Mouse (Mus musculus) limb, embryonic 15.5 days (tissue): Measurements from ENCODE around the gene Phldb2. TPM values are rescaled to one million over a fixed set of nuclear protein-coding genes. Genes with fewer than 3 reads are reported as not detected.

Experiments
- ATAC-seq: fragments of 200-750 bp; cut with Nextera tagmentation; 2 replicates; pipeline ENCODE4 v1.8.0; 2017; ENCODE audit warnings: low read depth, moderate TSS enrichment; ENCODE audit not compliant: insufficient number of reproducible peaks, low FRiP score, low TSS enrichment
- H3K27ac ChIP-seq: fragments of 300-500 bp; sonication (generic); 2 replicates; pipeline ENCODE4 v1.5.1; 2015; ENCODE audit warnings: moderate library complexity, mild to moderate bottlenecking, inconsistent platforms
- H3K27me3 ChIP-seq: fragments of 300-500 bp; sonication (generic); 2 replicates; pipeline ENCODE4 v1.6.1; 2015; ENCODE audit warnings: inconsistent platforms
- H3K36me3 ChIP-seq: fragments of 300-500 bp; sonication (generic); 2 replicates; pipeline ENCODE4 v1.6.1; 2015; ENCODE audit warnings: inconsistent platforms
- H3K4me1 ChIP-seq: fragments of 300-500 bp; sonication (generic); 2 replicates; pipeline ENCODE4 v1.6.1; 2015; ENCODE audit warnings: inconsistent platforms
- H3K4me2 ChIP-seq: fragments of 300-500 bp; sonication (generic); 2 replicates; pipeline ENCODE4 v1.6.1; 2015; ENCODE audit warnings: mild to moderate bottlenecking, inconsistent platforms
- H3K4me3 ChIP-seq: fragments of 300-500 bp; sonication (generic); 2 replicates; pipeline ENCODE4 v1.5.1; 2015; ENCODE audit warnings: mild to moderate bottlenecking, inconsistent platforms
- H3K9ac ChIP-seq: fragments of 300-500 bp; sonication (generic); 2 replicates; pipeline ENCODE4 v1.6.1; 2015; ENCODE audit warnings: inconsistent platforms
- H3K9me3 ChIP-seq: fragments of 300-500 bp; sonication (generic); 2 replicates; pipeline ENCODE4 v1.6.1; 2016; ENCODE audit warnings: inconsistent platforms
- WGBS: fragments of 180-500 bp; shearing (Covaris S2); methylation state at CpG from one replicate; pipeline ENCODE4 v1.1.7; 2015; 5-methylcytosine and 5-hydroxymethylcytosine counted together
- polyA plus RNA-seq: library from polyadenylated mRNA; unstranded; fragments of >200 nt; fragmentation: Nextera tagmentation; extraction: Ambion mirVana; gene quantifications from 2 replicates; pipeline ENCODE4 v1.2.1, GENCODE M21; 2015

Phldb2 gene
- polyA plus RNA-seq, 1 experiment from 2014 or later: 62.6 TPM

DNA sequence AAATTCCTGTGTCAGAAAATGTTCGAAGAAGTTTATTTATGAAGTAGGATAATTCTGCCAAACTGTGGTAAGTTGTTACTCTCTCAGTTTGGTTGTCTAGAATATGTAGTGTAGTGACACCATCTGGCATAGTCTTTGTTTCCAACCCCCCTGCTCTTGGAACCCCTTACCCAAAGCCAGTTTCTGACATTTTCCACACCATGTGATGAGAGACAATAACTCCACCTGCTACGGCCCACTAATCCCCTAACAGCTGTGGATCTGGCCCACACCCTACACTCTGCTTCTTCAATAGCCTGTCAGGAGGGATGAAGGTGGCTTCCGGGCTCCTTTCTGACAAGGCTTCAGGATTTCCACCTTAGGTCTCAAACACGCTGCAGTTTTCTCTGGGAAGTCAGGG, 154.2 kb downstream of the Phldb2 start:
- H3K36me3 ChIP-seq: peaks cover 38% of the 10 kb centered on the region
- WGBS: 79% methylated on average over 4 of the region's 4 CpGs
- H3K4me3 ChIP-seq: no peak overlapping the region
- H3K9ac ChIP-seq: no peak overlapping the region
- no peaks in the 10 kb centered on the region for H3K27me3 ChIP-seq
- H3K27ac ChIP-seq: peak overlapping the region; percentile 44; the same call in 1 of the 2 replicates
- no peak for ATAC-seq
- no peaks in the 10 kb centered on the region for H3K9me3 ChIP-seq
- peaks cover 2% of the 10 kb centered on the region; the same call in 1 of the 2 replicates for H3K4me1 ChIP-seq
- no peak overlapping the region for H3K4me2 ChIP-seq

DNA sequence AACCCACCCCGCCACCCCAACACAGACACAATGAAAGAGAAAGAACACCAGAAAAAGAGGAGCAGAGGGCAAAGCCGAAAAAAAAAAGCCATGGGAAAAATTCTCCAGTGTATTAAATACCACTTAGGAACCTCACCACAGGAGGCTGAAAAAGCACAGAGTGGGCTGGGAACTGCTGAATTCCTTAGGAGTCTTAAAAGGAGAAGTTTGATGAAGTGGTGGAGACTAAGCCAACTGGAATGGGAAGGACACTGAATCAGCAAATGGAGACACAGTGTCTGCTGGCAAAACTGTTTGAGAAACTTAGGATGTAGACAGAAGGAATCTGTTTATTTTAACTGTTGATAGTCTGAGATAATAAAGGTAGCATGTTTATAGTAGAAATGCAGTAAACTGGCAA, 154.8 kb downstream of the Phldb2 start:
- H3K27ac ChIP-seq: no peak overlapping the region
- no peak for ATAC-seq
- no peak overlapping the region for H3K4me3 ChIP-seq
- H3K4me2 ChIP-seq: no peak overlapping the region
- H3K4me1 ChIP-seq: peaks cover 2% of the 10 kb centered on the region; the same call in 1 of the 2 replicates
- WGBS: 90% methylated on average over 2 of the region's 2 CpGs
- no peaks in the 10 kb centered on the region for H3K27me3 ChIP-seq
- H3K9ac ChIP-seq: no peak overlapping the region
- H3K36me3 ChIP-seq: peaks cover 44% of the 10 kb centered on the region
- H3K9me3 ChIP-seq: no peaks in the 10 kb centered on the region

DNA sequence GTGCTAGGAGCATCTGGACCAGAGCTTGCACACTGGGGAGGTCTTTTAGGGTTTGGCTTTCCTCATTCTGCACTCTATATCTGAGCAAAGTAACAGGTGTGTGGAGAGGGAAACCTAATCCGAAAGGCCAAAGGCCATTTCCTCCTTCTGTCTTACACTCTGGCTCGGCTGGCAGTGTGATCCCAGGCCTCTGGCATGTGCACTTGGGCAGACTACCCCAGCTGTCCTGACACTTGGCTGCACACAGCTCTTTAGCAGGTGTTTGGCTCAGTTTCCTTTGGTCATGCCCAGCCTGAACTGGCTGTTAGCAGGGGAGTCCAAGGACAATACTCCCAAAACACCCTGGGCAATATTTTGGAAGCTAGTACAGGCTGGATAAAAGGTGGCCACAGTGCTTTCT, 156.6 kb downstream of the Phldb2 start:
- 58% methylated on average over 2 of the region's 2 CpGs for WGBS
- Histone ChIP-seq H3K4me1 (peaks cover under 1% of the 10 kb centered on the region; the same call in 1 of the 2 replicates), H3K4me3 (no peak overlapping the region), H3K9ac (no peak overlapping the region), H3K27ac (no peak overlapping the region), H3K27me3 (no peaks in the 10 kb centered on the region), H3K9me3 (no peaks in the 10 kb centered on the region), H3K4me2 (no peak overlapping the region), H3K36me3 (peaks cover 45% of the 10 kb centered on the region)
- peak; percentile 63; the same call in 1 of the 2 replicates for ATAC-seq

DNA sequence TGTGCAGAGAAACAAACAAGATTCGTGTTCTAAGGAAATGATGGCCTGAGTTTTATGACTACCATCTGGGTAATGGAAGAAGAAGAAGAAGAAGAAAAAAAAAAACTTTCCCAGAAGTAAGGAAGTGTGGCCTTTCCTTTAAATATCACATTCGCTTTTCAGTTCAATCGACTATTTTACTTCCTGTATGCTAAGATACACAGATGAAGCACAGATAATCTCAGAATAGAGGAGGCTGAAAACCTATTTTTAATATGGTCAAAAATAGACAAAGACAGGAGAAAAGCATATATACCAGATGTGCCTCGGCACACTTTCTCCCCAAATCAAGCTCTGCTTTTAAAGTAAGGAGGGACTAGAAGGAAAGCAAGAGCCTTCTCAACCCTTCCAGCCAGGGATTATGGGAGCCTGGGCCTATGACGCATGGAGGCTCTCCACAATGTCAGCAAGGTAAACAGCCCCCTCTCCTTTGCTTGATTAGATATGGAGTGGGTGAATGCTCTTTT, 158.2 kb downstream of the Phldb2 start:
- Histone ChIP-seq H3K36me3 (peaks cover 35% of the 10 kb centered on the region), H3K27ac (no peak overlapping the region), H3K9ac (no peak overlapping the region), H3K27me3 (no peaks in the 10 kb centered on the region), H3K4me3 (no peak overlapping the region), H3K9me3 (no peaks in the 10 kb centered on the region), H3K4me2 (no peak overlapping the region), H3K4me1 (no peaks in the 10 kb centered on the region)
- 69% methylated on average over 5 of the region's 5 CpGs for WGBS
- no peak for ATAC-seq

- Histone ChIP-seq H3K27ac (no peak overlapping the region), H3K4me2 (no peak overlapping the region), H3K9ac (no peak overlapping the region), H3K36me3 (peaks cover 34% of the 10 kb centered on the region), H3K9me3 (no peaks in the 10 kb centered on the region), H3K4me1 (no peaks in the 10 kb centered on the region), H3K27me3 (no peaks in the 10 kb centered on the region), H3K4me3 (no peak overlapping the region)
- 90% methylated on average over 2 of the region's 2 CpGs for WGBS
- no peak for ATAC-seq
These were observed 160.6 kb downstream of the Phldb2 start for GRCm38 (mm10) chr16:45792781-45793180.

- H3K36me3 ChIP-seq: peaks cover 43% of the 10 kb centered on the region
- H3K4me1 ChIP-seq: no peaks in the 10 kb centered on the region
- WGBS: 58% methylated on average over 5 of the region's 5 CpGs
- H3K4me3 ChIP-seq: no peak overlapping the region
- no peak for ATAC-seq
- H3K27ac ChIP-seq: no peak overlapping the region
- H3K9me3 ChIP-seq: no peaks in the 10 kb centered on the region
- no peak overlapping the region for H3K4me2 ChIP-seq
- H3K9ac ChIP-seq: no peak overlapping the region
- H3K27me3 ChIP-seq: no peaks in the 10 kb centered on the region
These were observed 162.1 kb downstream of the Phldb2 start for GRCm38 (mm10) chr16:45791286-45791685.

- H3K4me2 ChIP-seq: no peak overlapping the region
- no peaks in the 10 kb centered on the region for H3K27me3 ChIP-seq
- H3K4me3 ChIP-seq: no peak overlapping the region
- H3K9ac ChIP-seq: no peak overlapping the region
- no peak for ATAC-seq
- H3K36me3 ChIP-seq: peaks cover 40% of the 10 kb centered on the region
- no peaks in the 10 kb centered on the region for H3K9me3 ChIP-seq
- no peaks in the 10 kb centered on the region for H3K4me1 ChIP-seq
- 93% methylated on average over 2 of the region's 2 CpGs for WGBS
- H3K27ac ChIP-seq: no peak overlapping the region
These were observed 164.1 kb downstream of the Phldb2 start for GRCm38 (mm10) chr16:45789311-45789710.

DNA sequence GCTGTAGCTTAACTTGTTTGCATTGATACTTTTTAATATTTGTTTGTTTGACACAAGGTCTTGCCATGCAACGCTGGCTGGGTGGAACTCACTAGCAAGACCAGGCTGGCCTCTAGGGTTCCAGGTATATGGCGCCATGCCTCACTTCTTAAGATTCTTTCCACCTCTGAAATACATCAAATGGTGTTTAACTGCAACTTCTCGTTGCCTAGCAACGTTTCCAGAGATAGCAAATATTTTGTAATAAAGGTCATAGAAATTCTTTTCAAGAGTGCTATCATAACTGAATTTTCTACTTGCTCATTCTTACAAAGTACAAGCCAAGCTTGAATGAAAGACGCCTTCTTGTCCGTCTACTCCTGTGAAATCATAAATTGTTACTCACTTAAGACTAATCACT, 165.7 kb downstream of the Phldb2 start:
- no peak overlapping the region for H3K4me2 ChIP-seq
- no peak overlapping the region for H3K9ac ChIP-seq
- ATAC-seq: no peak
- no peak overlapping the region for H3K4me3 ChIP-seq
- H3K9me3 ChIP-seq: no peaks in the 10 kb centered on the region
- H3K27me3 ChIP-seq: no peaks in the 10 kb centered on the region
- 91% methylated on average over 6 of the region's 6 CpGs for WGBS
- H3K27ac ChIP-seq: no peak overlapping the region
- peaks cover 25% of the 10 kb centered on the region for H3K36me3 ChIP-seq
- no peaks in the 10 kb centered on the region for H3K4me1 ChIP-seq

GRCm38 (mm10) chr16:45786639-45787038, 166.8 kb downstream of the Phldb2 start:
- Histone ChIP-seq H3K27ac (no peak overlapping the region), H3K36me3 (peaks cover 27% of the 10 kb centered on the region)

DNA sequence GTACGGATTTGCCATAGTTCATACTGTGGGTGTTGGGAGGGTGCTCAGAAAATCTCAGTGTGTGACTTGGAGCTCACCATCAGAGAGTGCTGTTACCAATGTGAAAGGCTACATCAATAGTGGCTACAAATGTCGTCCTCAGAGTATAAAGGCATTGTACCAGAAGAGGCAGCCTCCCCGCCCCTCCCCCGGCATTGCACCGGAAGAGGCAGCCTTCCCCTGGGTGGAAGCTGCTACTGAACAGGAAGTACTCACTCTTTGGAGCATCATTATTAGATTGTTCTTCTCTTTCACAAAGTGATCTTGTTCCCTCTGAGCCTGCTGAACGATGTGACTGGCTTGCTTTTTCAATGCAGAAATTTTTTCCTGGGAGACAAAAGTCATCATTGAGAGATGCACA, 173.4 kb downstream of the Phldb2 start:
- Histone ChIP-seq H3K27ac (no peak overlapping the region), H3K4me3 (no peak overlapping the region), H3K36me3 (peaks cover 52% of the 10 kb centered on the region), H3K4me1 (no peaks in the 10 kb centered on the region), H3K9me3 (no peaks in the 10 kb centered on the region), H3K9ac (no peak overlapping the region), H3K4me2 (no peak overlapping the region), H3K27me3 (no peaks in the 10 kb centered on the region)
- no peak for ATAC-seq
- 80% methylated on average over 6 of the region's 6 CpGs for WGBS

More at GRCm38 (mm10) chr16:45786639-45787038, 166.8 kb downstream of the Phldb2 start:
- Histone ChIP-seq H3K9me3 (no peaks in the 10 kb centered on the region), H3K9ac (no peak overlapping the region), H3K4me3 (no peak overlapping the region), H3K4me1 (no peaks in the 10 kb centered on the region), H3K27me3 (no peaks in the 10 kb centered on the region), H3K4me2 (no peak overlapping the region)
- 42% methylated on average over 8 of the region's 8 CpGs for WGBS
- no peak for ATAC-seq

DNA sequence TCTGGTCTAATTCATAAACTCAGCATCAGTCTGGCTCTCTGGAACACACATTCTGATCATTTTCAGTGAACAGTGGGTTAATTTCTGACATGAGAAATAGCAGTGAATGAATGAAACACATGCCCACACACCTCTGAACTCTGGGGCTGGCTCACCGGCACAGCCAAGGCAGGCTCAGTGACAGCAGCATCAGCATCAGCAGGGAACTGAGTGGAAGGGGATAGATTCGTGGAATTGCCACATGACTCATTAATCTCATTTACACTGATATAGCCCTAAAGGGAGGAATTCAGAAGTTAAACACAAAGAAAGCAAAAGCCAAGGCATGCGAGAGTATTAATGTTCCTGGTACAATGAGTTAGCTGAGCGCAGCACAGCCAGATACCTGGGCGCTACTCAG, 178.6 kb downstream of the Phldb2 start:
- peaks cover 73% of the 10 kb centered on the region for H3K36me3 ChIP-seq
- no peaks in the 10 kb centered on the region for H3K4me1 ChIP-seq
- no peaks in the 10 kb centered on the region for H3K9me3 ChIP-seq
- WGBS: 82% methylated on average over 5 of the region's 5 CpGs
- no peak overlapping the region for H3K27ac ChIP-seq
- H3K4me2 ChIP-seq: no peak overlapping the region
- H3K27me3 ChIP-seq: no peaks in the 10 kb centered on the region
- no peak for ATAC-seq
- H3K9ac ChIP-seq: no peak overlapping the region
- no peak overlapping the region for H3K4me3 ChIP-seq

- Histone ChIP-seq H3K4me1 (0 out of 2 replicates have a peak, but pooled peaks cover 4% of the 10 kb centered on the region), H3K9ac (no peak overlapping the region), H3K27ac (no peak overlapping the region), H3K27me3 (no peaks in the 10 kb centered on the region), H3K4me2 (no peak overlapping the region), H3K4me3 (no peak overlapping the region), H3K36me3 (peaks cover 71% of the 10 kb centered on the region), H3K9me3 (no peaks in the 10 kb centered on the region)
- ATAC-seq: no peak
- 95% methylated on average over 6 of the region's 6 CpGs for WGBS
These were observed 182.5 kb downstream of the Phldb2 start for GRCm38 (mm10) chr16:45770914-45771313.
